Mouse (Mus musculus): ENCODE data around the gene Bcl3. TPM values are rescaled to one million over a fixed set of nuclear protein-coding genes. Genes with fewer than 3 reads are reported as not detected.
"Not testable (repeated sequence)": the region's sequence is repeated elsewhere in the genome, so short reads cannot be mapped to it uniquely, and the experiment has no call there.

The Bcl3 gene
- polyA plus RNA-seq, 1 experiment = 17.3 TPM

DNA sequence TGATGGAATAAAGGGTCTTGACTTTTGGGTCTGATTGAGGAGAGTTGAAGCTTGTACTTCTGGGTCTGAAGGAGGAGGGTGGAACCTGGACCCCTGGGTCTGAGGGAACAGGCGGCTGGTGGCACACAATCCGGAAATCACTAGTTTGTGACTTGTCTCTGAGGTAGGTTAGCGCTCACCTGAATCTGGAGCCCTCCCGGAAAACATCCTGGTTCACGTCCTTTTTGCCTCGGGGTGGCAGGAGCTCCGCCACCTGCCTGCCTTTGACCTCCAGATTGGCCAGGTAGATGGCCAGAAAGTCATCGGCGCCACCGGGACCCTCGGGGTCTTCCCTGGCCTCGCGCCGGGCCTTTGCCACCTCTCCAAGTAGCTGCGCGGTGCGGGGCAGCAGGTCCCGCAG is 26.3 kb downstream of the Bcl3 start:
- Histone ChIP-seq H3K4me3 (ENCODE audit: low read depth, low read length) (peak overlapping the region; percentile 64), H3K9ac (ENCODE audit: low read depth, poor library complexity, severe bottlenecking) (peak overlapping the region; percentile 77), H3K9me3 (replicated peaks; ENCODE audit: control insufficient read depth, insufficient read depth, low read length, poor library complexity, severe bottlenecking) (no peaks in the 10 kb centered on the region), H3K36me3 (ENCODE audit: control insufficient read depth, insufficient read depth, low read length, poor library complexity, severe bottlenecking) (no peaks in the 10 kb centered on the region), H3K27me3 (ENCODE audit: control insufficient read depth, insufficient read depth, low read length, poor library complexity, severe bottlenecking) (no peaks in the 10 kb centered on the region), H3K4me1 (ENCODE audit: control insufficient read depth, insufficient read depth, low read length) (peaks cover 1% of the 10 kb centered on the region), H3K27ac (ENCODE audit: insufficient read depth, low read length) (no peak overlapping the region)
- TF ChIP-seq POLR2A (IDR thresholded peaks at IDR 0.05; ENCODE audit: insufficient read depth, low read length) (no peak), EP300 (IDR thresholded peaks at IDR 0.05; ENCODE audit: insufficient read depth, low read depth, low read length) (no peak), CTCF (IDR thresholded peaks at IDR 0.05; ENCODE audit: low read depth, low read length) (no peak)

DNA sequence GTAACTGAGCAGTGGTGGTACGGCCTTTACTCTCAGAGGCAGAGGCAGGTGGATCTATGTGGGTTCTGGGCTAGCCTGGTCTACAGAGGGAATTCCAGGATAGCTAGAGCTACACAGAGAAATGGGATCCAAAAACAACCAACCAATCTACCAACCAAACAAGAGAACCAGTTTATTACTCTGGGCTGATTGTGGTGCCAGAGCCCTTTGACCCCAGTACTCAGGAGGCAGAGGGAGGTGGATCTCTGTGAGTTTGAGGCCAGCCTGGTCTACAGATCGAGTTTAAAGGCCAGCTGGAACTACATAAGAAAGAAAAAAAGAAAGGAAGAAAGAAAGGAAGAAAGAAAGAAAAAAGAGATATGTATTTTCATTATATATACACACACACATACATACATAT is 27.3 kb downstream of the Bcl3 start:
- H3K36me3 ChIP-seq (ENCODE audit: control insufficient read depth, insufficient read depth, low read length, poor library complexity, severe bottlenecking) = no peaks in the 10 kb centered on the region
- H3K4me3 ChIP-seq (ENCODE audit: low read depth, low read length) = no peak overlapping the region
- H3K9me3 ChIP-seq (replicated peaks; ENCODE audit: control insufficient read depth, insufficient read depth, low read length, poor library complexity, severe bottlenecking) = no peaks in the 10 kb centered on the region
- no peak for TF ChIP-seq EP300 (IDR thresholded peaks at IDR 0.05; ENCODE audit: insufficient read depth, low read depth, low read length)
- no peak overlapping the region for H3K27ac ChIP-seq (ENCODE audit: insufficient read depth, low read length)
- H3K27me3 ChIP-seq (ENCODE audit: control insufficient read depth, insufficient read depth, low read length, poor library complexity, severe bottlenecking) = no peaks in the 10 kb centered on the region
- no peak overlapping the region for H3K9ac ChIP-seq (ENCODE audit: low read depth, poor library complexity, severe bottlenecking)
- H3K4me1 ChIP-seq (ENCODE audit: control insufficient read depth, insufficient read depth, low read length) = peaks cover 1% of the 10 kb centered on the region

DNA sequence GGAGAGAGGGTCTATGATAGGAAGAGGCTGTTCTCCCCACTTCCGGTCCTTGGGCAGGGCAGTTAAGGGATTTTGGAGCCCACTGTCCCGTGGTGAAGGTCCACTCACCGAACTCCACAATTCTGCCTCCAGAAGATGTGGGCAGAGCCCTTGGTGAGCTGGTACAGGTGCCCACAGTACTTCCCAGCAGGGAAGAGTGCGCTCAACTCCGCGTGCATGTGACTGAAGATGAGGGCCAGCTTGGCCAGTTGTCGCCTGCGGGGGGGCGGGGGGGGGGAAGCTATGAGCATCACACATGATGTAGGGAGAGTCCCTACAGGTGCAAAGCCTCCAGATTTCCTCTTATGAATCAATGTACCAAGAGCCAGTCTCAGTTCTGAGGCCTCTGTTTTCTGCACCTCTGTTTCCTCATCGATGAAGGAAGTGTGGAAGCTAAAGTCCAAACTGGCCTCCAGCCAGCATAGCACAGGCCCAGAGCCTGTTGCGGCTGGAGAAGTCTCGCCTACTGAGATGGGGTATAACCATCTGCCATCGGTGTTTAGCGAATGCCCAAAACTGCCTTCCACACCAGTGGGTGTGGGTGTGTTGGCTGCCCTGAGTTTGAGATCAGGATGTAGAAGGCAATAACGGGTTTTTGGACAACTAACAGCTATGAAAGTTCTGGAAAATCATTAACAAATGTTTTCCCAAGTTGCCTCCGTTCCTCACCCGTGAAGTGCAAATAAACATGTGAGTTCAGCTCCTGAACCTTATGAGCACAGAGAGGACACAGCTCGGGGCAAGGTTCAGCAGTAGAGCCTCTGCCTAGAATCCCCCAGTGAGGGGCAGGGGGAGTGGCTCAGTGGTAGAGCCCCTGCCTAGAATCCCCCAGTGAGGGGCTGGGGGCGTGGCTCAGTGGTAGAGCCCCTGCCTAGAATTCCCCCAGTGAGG is 29.6 kb downstream of the Bcl3 start:
- Histone ChIP-seq H3K9ac (ENCODE audit: low read depth, poor library complexity, severe bottlenecking) (no peak overlapping the region), H3K4me3 (ENCODE audit: low read depth, low read length) (no peak overlapping the region), H3K36me3 (ENCODE audit: control insufficient read depth, insufficient read depth, low read length, poor library complexity, severe bottlenecking) (no peaks in the 10 kb centered on the region), H3K9me3 (replicated peaks; ENCODE audit: control insufficient read depth, insufficient read depth, low read length, poor library complexity, severe bottlenecking) (no peaks in the 10 kb centered on the region), H3K4me1 (ENCODE audit: control insufficient read depth, insufficient read depth, low read length) (peaks cover 1% of the 10 kb centered on the region), H3K27ac (ENCODE audit: insufficient read depth, low read length) (no peak overlapping the region), H3K27me3 (ENCODE audit: control insufficient read depth, insufficient read depth, low read length, poor library complexity, severe bottlenecking) (no peaks in the 10 kb centered on the region)
- TF ChIP-seq CTCF (IDR thresholded peaks at IDR 0.05; ENCODE audit: low read depth, low read length) (no peak), EP300 (IDR thresholded peaks at IDR 0.05; ENCODE audit: insufficient read depth, low read depth, low read length) (no peak), POLR2A (IDR thresholded peaks at IDR 0.05; ENCODE audit: insufficient read depth, low read length) (no peak)

DNA sequence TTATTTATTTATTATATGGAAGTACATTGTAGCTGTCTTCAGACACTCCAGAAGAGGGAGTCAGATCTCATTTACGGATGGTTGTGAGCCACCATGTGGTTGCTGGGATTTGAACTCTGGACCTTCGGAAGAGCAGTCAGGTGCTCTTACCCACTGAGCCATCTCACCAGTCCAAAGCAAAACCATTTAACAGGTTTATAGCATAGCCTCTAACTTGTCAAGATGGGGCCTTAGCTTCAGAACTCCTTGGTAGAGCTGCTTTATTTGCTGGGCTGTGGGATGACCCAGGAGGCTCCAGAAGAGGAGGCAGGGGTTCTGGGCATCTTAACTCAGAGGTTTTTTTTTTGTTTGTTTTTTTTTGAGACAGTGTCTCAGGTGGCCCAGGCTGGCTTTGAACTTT is 31.1 kb downstream of the Bcl3 start:
- H3K4me3 ChIP-seq (ENCODE audit: low read depth, low read length); H3K4me1 ChIP-seq (ENCODE audit: control insufficient read depth, insufficient read depth, low read length); H3K36me3 ChIP-seq (ENCODE audit: control insufficient read depth, insufficient read depth, low read length, poor library complexity, severe bottlenecking); H3K27me3 ChIP-seq (ENCODE audit: control insufficient read depth, insufficient read depth, low read length, poor library complexity, severe bottlenecking); H3K9ac ChIP-seq (ENCODE audit: low read depth, poor library complexity, severe bottlenecking); H3K27ac ChIP-seq (ENCODE audit: insufficient read depth, low read length); H3K9me3 ChIP-seq (replicated peaks; ENCODE audit: control insufficient read depth, insufficient read depth, low read length, poor library complexity, severe bottlenecking): not testable (repeated sequence)

DNA sequence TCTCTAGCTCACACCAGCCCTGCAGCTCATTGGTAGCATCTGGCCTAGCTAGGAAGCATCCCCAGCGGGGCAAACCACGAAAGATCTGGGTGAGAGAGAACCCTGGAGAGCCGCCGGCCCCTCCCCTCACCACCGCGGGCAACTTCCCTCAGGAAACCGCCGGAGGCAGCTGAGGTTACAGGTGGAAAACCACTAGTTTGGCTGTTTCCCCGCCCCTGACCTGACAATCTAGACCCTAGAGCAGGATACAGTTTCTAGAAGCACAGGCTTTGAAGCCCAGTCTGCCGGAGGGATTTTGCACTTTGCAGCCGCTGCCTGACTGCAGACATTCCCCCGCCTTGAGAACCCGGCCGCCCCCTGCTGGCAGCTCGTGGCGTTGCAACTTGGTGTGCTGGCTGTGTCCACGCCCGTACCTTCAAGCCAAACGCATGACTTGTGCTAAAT is 32.6 kb downstream of the Bcl3 start:
- no peaks in the 10 kb centered on the region for H3K36me3 ChIP-seq (ENCODE audit: control insufficient read depth, insufficient read depth, low read length, poor library complexity, severe bottlenecking)
- no peak for TF ChIP-seq POLR2A (IDR thresholded peaks at IDR 0.05; ENCODE audit: insufficient read depth, low read length)
- peak; percentile 91 for TF ChIP-seq CTCF (IDR thresholded peaks at IDR 0.05; ENCODE audit: low read depth, low read length)
- TF ChIP-seq EP300 (IDR thresholded peaks at IDR 0.05; ENCODE audit: insufficient read depth, low read depth, low read length) = peak; percentile 29; the same call in 1 of the 2 replicates
- peaks cover 2% of the 10 kb centered on the region for H3K4me1 ChIP-seq (ENCODE audit: control insufficient read depth, insufficient read depth, low read length)
- peak overlapping the region; percentile 21; the same call in 1 of the 2 replicates for H3K27ac ChIP-seq (ENCODE audit: insufficient read depth, low read length)
- H3K4me3 ChIP-seq (ENCODE audit: low read depth, low read length) = peak overlapping the region; percentile 44
- H3K27me3 ChIP-seq (ENCODE audit: control insufficient read depth, insufficient read depth, low read length, poor library complexity, severe bottlenecking) = no peaks in the 10 kb centered on the region
- no peaks in the 10 kb centered on the region for H3K9me3 ChIP-seq (replicated peaks; ENCODE audit: control insufficient read depth, insufficient read depth, low read length, poor library complexity, severe bottlenecking)
- peak overlapping the region; percentile 13; the same call in 1 of the 2 replicates for H3K9ac ChIP-seq (ENCODE audit: low read depth, poor library complexity, severe bottlenecking)

DNA sequence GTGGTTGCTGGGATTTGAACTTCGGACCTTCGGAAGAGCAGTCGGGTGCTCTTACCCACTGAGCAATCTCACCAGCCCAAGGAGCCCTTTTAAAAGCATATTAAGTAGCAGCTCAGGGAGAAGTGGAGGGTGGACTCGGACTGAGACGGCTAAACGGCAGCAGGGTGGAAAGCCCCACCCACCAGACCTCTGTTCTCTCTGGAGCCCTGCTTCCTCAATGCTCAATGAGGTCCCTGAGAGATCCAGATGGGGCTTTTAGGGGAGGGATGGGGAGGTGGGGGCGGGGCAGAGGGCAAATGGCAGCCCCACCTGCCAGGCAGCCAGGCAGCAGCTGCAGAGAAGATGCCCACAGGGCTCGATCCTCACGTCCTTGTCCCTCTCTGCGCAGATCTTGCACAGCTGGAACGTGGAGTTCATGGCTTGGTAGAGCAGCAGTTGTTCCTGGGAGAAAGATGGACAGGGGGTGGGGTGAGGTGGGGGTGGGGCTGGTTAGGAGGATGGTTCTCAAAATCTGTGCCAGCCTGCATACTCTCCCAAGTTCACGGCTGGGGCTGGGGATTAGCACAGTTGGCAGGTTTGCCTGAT is 36.6 kb downstream of the Bcl3 start:
- Histone ChIP-seq H3K4me1 (ENCODE audit: control insufficient read depth, insufficient read depth, low read length) (peaks cover 4% of the 10 kb centered on the region), H3K36me3 (ENCODE audit: control insufficient read depth, insufficient read depth, low read length, poor library complexity, severe bottlenecking) (no peaks in the 10 kb centered on the region), H3K9me3 (replicated peaks; ENCODE audit: control insufficient read depth, insufficient read depth, low read length, poor library complexity, severe bottlenecking) (no peaks in the 10 kb centered on the region), H3K9ac (ENCODE audit: low read depth, poor library complexity, severe bottlenecking) (no peak overlapping the region), H3K27me3 (ENCODE audit: control insufficient read depth, insufficient read depth, low read length, poor library complexity, severe bottlenecking) (no peaks in the 10 kb centered on the region), H3K4me3 (ENCODE audit: low read depth, low read length) (no peak overlapping the region), H3K27ac (ENCODE audit: insufficient read depth, low read length) (no peak overlapping the region)
- no peak for TF ChIP-seq EP300 (IDR thresholded peaks at IDR 0.05; ENCODE audit: insufficient read depth, low read depth, low read length)
- no peak for TF ChIP-seq POLR2A (IDR thresholded peaks at IDR 0.05; ENCODE audit: insufficient read depth, low read length)
- TF ChIP-seq CTCF (IDR thresholded peaks at IDR 0.05; ENCODE audit: low read depth, low read length) = no peak

Measured in ES-Bruce4 (cell line).